In genomic region chr11:115179191-115179590, GRCm38 (mm10) we compare ENCODE assay signal across 12 mouse cellular contexts. TPM values are rescaled to one million over a fixed set of nuclear protein-coding genes. Genes with fewer than 3 reads are reported as not detected.
A peak's percentile ranks its signal among the peaks of the same experiment; 100 is the strongest.
DNase-seq lines count a peak whose midpoint lies in the region; ATAC-seq and TF ChIP-seq lines count a peak whose summit lies in the region.
"Had no signal": no experiment of that assay in that cellular context is flagged by ENCODE, and none has a peak within 500 bp of the region (broad histone marks: within the 10 kb centered on the region; RNA-seq: fewer than 3 reads in every experiment).

No protein-coding gene starts in this region.

- no peak for TF ChIP-seq POLR2A in kidney, adult 2 months (IDR thresholded peaks at IDR 0.05; ENCODE audit: low read depth, low read length)
- TF ChIP-seq POLR2A in brain, embryonic 14.5 days (IDR thresholded peaks at IDR 0.05; ENCODE audit: borderline replicate concordance, extremely low read depth, insufficient read depth, insufficient read length, poor library complexity, severe bottlenecking): no peak

- H3K9ac ChIP-seq in forebrain, postnatal 0 days: no peak overlapping the region
- no peak overlapping the region for H3K9ac ChIP-seq in midbrain, embryonic 15.5 days

- H3K4me1 ChIP-seq in kidney, adult 2 months (ENCODE audit: control insufficient read depth, insufficient read depth, low read length): peaks cover 42% of the 10 kb centered on the region
- 0 out of 2 replicates have a peak, but pooled peaks cover 7% of the 10 kb centered on the region for H3K4me1 ChIP-seq in forebrain, postnatal 0 days (ENCODE audit: insufficient read depth)
- peaks cover 34% of the 10 kb centered on the region for H3K4me1 ChIP-seq in midbrain, embryonic 15.5 days

- peak overlapping the region; percentile 63 for H3K27ac ChIP-seq in kidney, adult 2 months (ENCODE audit: insufficient read depth, low read depth, low read length)
- H3K27ac ChIP-seq in forebrain, postnatal 0 days (ENCODE audit: low read depth, low read length): peak overlapping the region; percentile 45; the same call in 1 of the 2 replicates
- 0 out of 2 replicates have a peak overlapping the region, but pooled peaks have one; percentile 34 for H3K27ac ChIP-seq in midbrain, embryonic 15.5 days

- DNase-seq in kidney, adult 2 months: no peak
- no peak for DNase-seq in kidney, postnatal 4 days
- peak; percentile 78 for DNase-seq in brain, embryonic 14.5 days (ENCODE audit: low read depth)
- peak; percentile 74 for DNase-seq in forebrain, postnatal 0 days
- no peak for DNase-seq in heart, adult 9 months (ENCODE audit: low spot score in 2 of 2)
- no peak for DNase-seq in retina, postnatal 1 day
- DNase-seq: cerebellum, adult 11-12 months; thymus, postnatal 25 days had no signal

- no peaks in the 10 kb centered on the region for H3K9me3 ChIP-seq in forebrain, postnatal 0 days (ENCODE audit: low read length)
- no peaks in the 10 kb centered on the region for H3K9me3 ChIP-seq in midbrain, embryonic 15.5 days
- H3K9me3 ChIP-seq: megakaryocyte, embryonic 14.5 days had no signal

- ATAC-seq in forebrain, postnatal 0 days: peak; percentile 85
- peak; percentile 40 for ATAC-seq in midbrain, embryonic 15.5 days (replicated peaks)

- H3K27me3 ChIP-seq in kidney, adult 2 months (replicated peaks; ENCODE audit: control insufficient read depth, insufficient read depth, low read length): no peaks in the 10 kb centered on the region
- H3K27me3 ChIP-seq in forebrain, postnatal 0 days (ENCODE audit: insufficient read depth, low read length): no peaks in the 10 kb centered on the region
- 0 out of 2 replicates have a peak, but pooled peaks cover 2% of the 10 kb centered on the region for H3K27me3 ChIP-seq in midbrain, embryonic 15.5 days (replicated peaks)
- H3K27me3 ChIP-seq: megakaryocyte, embryonic 14.5 days had no signal

- no peak overlapping the region for H3K4me3 ChIP-seq in kidney, adult 2 months (ENCODE audit: insufficient read depth, low read depth, low read length)
- H3K4me3 ChIP-seq in forebrain, postnatal 0 days (ENCODE audit: low read depth, low read length): no peak overlapping the region
- no peak overlapping the region for H3K4me3 ChIP-seq in midbrain, embryonic 15.5 days
- H3K4me3 ChIP-seq: megakaryocyte, embryonic 14.5 days had no signal

- WGBS in kidney, adult 2 months: 51% methylated on average over 6 of the region's 6 CpGs
- 42% methylated on average over 6 of the region's 6 CpGs for WGBS in forebrain, postnatal 0 days
- WGBS in midbrain, embryonic 15.5 days: 65% methylated on average over 6 of the region's 6 CpGs

- no peaks in the 10 kb centered on the region; the same call in 1 of the 2 replicates for H3K36me3 ChIP-seq in kidney, adult 2 months (ENCODE audit: control insufficient read depth, insufficient read depth, low read length)
- H3K36me3 ChIP-seq in forebrain, postnatal 0 days (ENCODE audit: insufficient read depth): no peaks in the 10 kb centered on the region; the same call in 1 of the 2 replicates
- no peaks in the 10 kb centered on the region for H3K36me3 ChIP-seq in midbrain, embryonic 15.5 days (replicated peaks)

- no peak overlapping the region for H3K4me2 ChIP-seq in forebrain, postnatal 0 days (ENCODE audit: low read depth)
- no peak overlapping the region for H3K4me2 ChIP-seq in midbrain, embryonic 15.5 days
- H3K4me2 ChIP-seq: heart, embryonic 11.5 days had no signal

- TF ChIP-seq CTCF in kidney, adult 2 months (conservative IDR thresholded peaks at IDR 0.05; ENCODE audit: insufficient read depth, insufficient read length, low read depth, low read length): no peak
- TF ChIP-seq CTCF in brain, embryonic 14.5 days (IDR thresholded peaks at IDR 0.05; ENCODE audit: borderline replicate concordance, extremely low read depth, insufficient read depth, insufficient read length): no peak
- TF ChIP-seq CTCF in forebrain, postnatal 0 days (IDR thresholded peaks at IDR 0.05; ENCODE audit: low read depth): no peak

RNA-seq across cellular contexts. Expression of gene Tmem104, which starts 8.1 kb away (rescaled TPM):
- 13.0 and 14.8 TPM in 2 replicates for polyA plus RNA-seq in kidney, adult 2 months (2012; rRNA removed)
- polyA plus RNA-seq in brain, embryonic 14.5 days (2012; rRNA removed): 7.1 and 10.7 TPM in 2 replicates
- total RNA-seq in forebrain, postnatal 0 days (2014; rRNA removed): 5.4 and 7.6 TPM in 2 replicates
- 8.8 and 9.9 TPM in 2 replicates for polyA plus RNA-seq in forebrain, postnatal 0 days (2015; fragmentation: Nextera tagmentation; extraction: Ambion mirVana)
- 12.6 and 15.3 TPM in 2 replicates for polyA plus RNA-seq in midbrain, embryonic 15.5 days (2015; fragmentation: Nextera tagmentation; extraction: Ambion mirVana)

RNA-seq across cellular contexts. Expression of gene Nat9, which starts 8.5 kb away (rescaled TPM):
- polyA plus RNA-seq in kidney, adult 2 months (2012; rRNA removed): 32.4 and 35.3 TPM in 2 replicates
- 16.0 and 16.9 TPM in 2 replicates for polyA plus RNA-seq in brain, embryonic 14.5 days (2012; rRNA removed)
- total RNA-seq in forebrain, postnatal 0 days (2014; rRNA removed): 19.2 and 20.3 TPM in 2 replicates
- 17.7 and 18.6 TPM in 2 replicates for polyA plus RNA-seq in forebrain, postnatal 0 days (2015; fragmentation: Nextera tagmentation; extraction: Ambion mirVana)
- 22.5 and 25.5 TPM in 2 replicates for polyA plus RNA-seq in midbrain, embryonic 15.5 days (2015; fragmentation: Nextera tagmentation; extraction: Ambion mirVana)

RNA-seq across cellular contexts. Expression of gene Slc9a3r1, which starts 16.1 kb away (rescaled TPM):
- 229 and 239 TPM in 2 replicates for polyA plus RNA-seq in kidney, adult 2 months (2012; rRNA removed)
- 31.6 and 40.5 TPM in 2 replicates for polyA plus RNA-seq in brain, embryonic 14.5 days (2012; rRNA removed)
- total RNA-seq in forebrain, postnatal 0 days (2014; rRNA removed): 44.2 and 48.5 TPM in 2 replicates
- polyA plus RNA-seq in forebrain, postnatal 0 days (2015; fragmentation: Nextera tagmentation; extraction: Ambion mirVana): 68.4 and 73.9 TPM in 2 replicates
- polyA plus RNA-seq in midbrain, embryonic 15.5 days (2015; fragmentation: Nextera tagmentation; extraction: Ambion mirVana): 46.4 and 54.6 TPM in 2 replicates

RNA-seq across cellular contexts. Expression of gene Cd300lf, which starts 45.4 kb away (rescaled TPM):
- 0.29 and 1.2 TPM in 2 replicates for polyA plus RNA-seq in kidney, adult 2 months (2012; rRNA removed)
- polyA plus RNA-seq in brain, embryonic 14.5 days (2012; rRNA removed): 0.10 and 0.15 TPM in 2 replicates
- total RNA-seq in forebrain, postnatal 0 days (2014; rRNA removed): 0.24 TPM in 1 of 2 replicates, not detected in the other
- 0.05 and 0.18 TPM in 2 replicates for polyA plus RNA-seq in forebrain, postnatal 0 days (2015; fragmentation: Nextera tagmentation; extraction: Ambion mirVana)
- 0.20 and 0.27 TPM in 2 replicates for polyA plus RNA-seq in midbrain, embryonic 15.5 days (2015; fragmentation: Nextera tagmentation; extraction: Ambion mirVana)
- polyA plus RNA-seq: embryonic facial prominence, embryonic 11.5 days had no signal

Comparison
In these comparisons a context has a peak if more than half of its experiments do, and no peak if none do; other contexts are left out.
1. DNase-seq: peak in brain, embryonic 14.5 days (single experiment) and forebrain, postnatal 0 days (single experiment); none in kidney, adult 2 months (single experiment), kidney, postnatal 4 days (0 of 2), heart, adult 9 months (0 of 2) and retina, postnatal 1 day (single experiment).
2. Peak in every context shown above with its lines, with median percentiles within 50 percentile points of each other: H3K27ac ChIP-seq.